Mouse (Mus musculus): Measurements from ENCODE around the gene Pigx.

- TF ChIP-seq POLR2A (IDR thresholded peaks at IDR 0.05; ENCODE audit: control insufficient read depth, low read depth, low read length) = no peak
- TF ChIP-seq CTCF (IDR thresholded peaks at IDR 0.05; ENCODE audit: control insufficient read depth, insufficient read depth, insufficient replicate concordance, low read depth, low read length) = no peak
Observed at GRCm38 (mm10) chr16:32130190-32130826, 30.8 kb upstream of the Pigx start.
